Mouse (Mus musculus): ENCODE results near the gene BC052040.
A peak's percentile ranks its signal among the peaks of the same experiment; 100 is the strongest.

The BC052040 gene

DNA sequence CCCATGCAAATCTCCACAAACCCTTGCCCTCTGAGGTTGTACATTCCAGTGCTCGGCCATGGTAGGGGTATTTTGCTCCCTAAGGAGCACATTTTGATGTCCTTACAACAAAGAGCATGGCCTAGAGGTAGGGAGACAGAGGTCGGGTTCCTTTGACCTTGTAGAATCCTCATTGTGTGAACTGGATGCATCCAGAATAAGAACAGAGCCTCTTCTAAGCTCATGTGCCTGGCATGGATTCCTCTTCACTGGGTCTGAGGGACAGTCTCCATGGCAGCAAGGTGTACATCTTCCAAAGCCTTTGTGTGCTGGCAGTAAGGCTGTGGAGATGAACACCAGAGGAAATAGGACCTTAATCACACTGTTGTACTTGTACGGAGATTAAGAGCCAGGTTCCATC lies 112.3 kb downstream of the BC052040 start:
- TF ChIP-seq NANOG (IDR thresholded peaks at IDR 0.05; ENCODE audit: borderline replicate concordance, low read length): no peak
- TF ChIP-seq CTCF (conservative IDR thresholded peaks at IDR 0.05; ENCODE audit: low read length): no peak
- TF ChIP-seq POU5F1 (IDR thresholded peaks at IDR 0.05; ENCODE audit: borderline replicate concordance, low read length): no peak
- Histone ChIP-seq H3K36me3 (ENCODE audit: insufficient read depth, low read length) (peaks cover 43% of the 10 kb centered on the region), H3K9me3 (ENCODE audit: low read length) (no peaks in the 10 kb centered on the region), H3K4me1 (replicated peaks; ENCODE audit: low read depth, low read length) (peaks cover 7% of the 10 kb centered on the region; the same call in 1 of the 2 replicates), H3K27me3 (ENCODE audit: insufficient read depth, low read length) (no peaks in the 10 kb centered on the region), H3K4me3 (replicated peaks; ENCODE audit: low read length) (no peak overlapping the region)

DNA sequence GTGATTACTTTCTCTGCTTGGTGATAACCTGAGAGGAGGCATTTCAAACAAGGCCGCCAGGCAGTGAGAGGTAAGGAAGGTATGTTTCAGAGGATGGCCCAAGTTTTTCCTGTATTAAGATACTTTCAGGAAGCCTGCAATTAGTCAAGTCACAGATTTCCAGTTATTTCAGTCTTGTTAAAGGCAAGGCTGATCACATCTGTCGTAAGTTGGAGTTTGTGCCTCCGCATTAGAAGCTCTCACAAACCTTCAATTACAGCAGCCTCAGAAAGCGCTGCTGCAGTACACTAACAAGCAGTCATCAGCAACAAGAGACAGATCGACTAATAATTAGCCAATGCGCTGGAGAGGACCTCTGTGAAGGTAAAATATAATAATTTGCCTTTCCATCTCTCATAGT lies 112.9 kb downstream of the BC052040 start:
- no peaks in the 10 kb centered on the region for H3K27me3 ChIP-seq (ENCODE audit: insufficient read depth, low read length)
- H3K9me3 ChIP-seq (ENCODE audit: low read length): no peaks in the 10 kb centered on the region
- H3K4me3 ChIP-seq (replicated peaks; ENCODE audit: low read length): no peak overlapping the region
- H3K36me3 ChIP-seq (ENCODE audit: insufficient read depth, low read length): peaks cover 37% of the 10 kb centered on the region
- peaks cover 7% of the 10 kb centered on the region; the same call in 1 of the 2 replicates for H3K4me1 ChIP-seq (replicated peaks; ENCODE audit: low read depth, low read length)
- TF ChIP-seq POU5F1 (IDR thresholded peaks at IDR 0.05; ENCODE audit: borderline replicate concordance, low read length) (no peak), NANOG (IDR thresholded peaks at IDR 0.05; ENCODE audit: borderline replicate concordance, low read length) (no peak), CTCF (conservative IDR thresholded peaks at IDR 0.05; ENCODE audit: low read length) (no peak)

DNA sequence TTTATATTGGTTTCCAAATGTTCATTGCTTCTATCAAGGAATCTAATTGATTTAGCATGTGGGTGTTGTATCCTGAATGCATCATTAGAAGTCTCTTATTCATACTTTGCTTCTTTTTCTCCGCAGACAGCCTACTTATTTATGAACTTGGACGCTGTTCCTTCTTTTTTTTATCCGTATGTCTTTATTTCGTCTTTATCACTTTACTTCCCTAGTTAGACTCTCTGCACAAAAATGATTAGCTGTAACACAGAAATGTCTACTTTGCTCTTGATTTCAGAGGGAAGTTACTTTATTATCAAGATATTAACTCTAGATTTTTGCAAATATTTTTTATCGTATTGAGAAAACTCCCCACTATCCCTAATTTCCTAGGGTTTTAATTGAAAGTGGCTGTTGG lies 117.5 kb downstream of the BC052040 start:
- TF ChIP-seq POU5F1 (IDR thresholded peaks at IDR 0.05; ENCODE audit: borderline replicate concordance, low read length): no peak
- TF ChIP-seq CTCF (conservative IDR thresholded peaks at IDR 0.05; ENCODE audit: low read length): no peak
- TF ChIP-seq NANOG (IDR thresholded peaks at IDR 0.05; ENCODE audit: borderline replicate concordance, low read length): no peak
- H3K9me3 ChIP-seq (ENCODE audit: low read length): no peaks in the 10 kb centered on the region
- peaks cover 23% of the 10 kb centered on the region for H3K36me3 ChIP-seq (ENCODE audit: insufficient read depth, low read length)
- no peak overlapping the region for H3K4me3 ChIP-seq (replicated peaks; ENCODE audit: low read length)
- peaks cover 11% of the 10 kb centered on the region for H3K4me1 ChIP-seq (replicated peaks; ENCODE audit: low read depth, low read length)
- no peaks in the 10 kb centered on the region for H3K27me3 ChIP-seq (ENCODE audit: insufficient read depth, low read length)

DNA sequence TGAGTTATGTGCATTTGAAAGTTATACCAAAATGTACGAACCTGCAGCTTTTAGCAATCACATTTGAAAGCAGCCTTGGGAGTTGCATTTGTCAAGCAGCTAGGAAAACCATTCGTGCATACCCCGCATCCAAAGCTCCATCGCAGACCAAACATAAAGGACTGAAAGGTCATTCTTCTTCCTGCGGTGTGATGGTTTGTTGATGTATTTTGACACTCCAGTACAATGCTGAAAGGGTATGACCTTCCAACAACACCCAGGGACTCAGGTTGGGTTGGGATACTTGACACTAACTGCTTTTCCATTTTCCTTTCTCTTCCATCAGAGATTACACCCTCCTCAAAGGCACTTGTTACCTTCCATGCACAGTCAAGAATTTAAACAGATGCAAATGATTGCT lies 121.1 kb downstream of the BC052040 start:
- Histone ChIP-seq H3K4me1 (replicated peaks; ENCODE audit: low read depth, low read length) (peaks cover 18% of the 10 kb centered on the region), H3K9me3 (ENCODE audit: low read length) (no peaks in the 10 kb centered on the region), H3K4me3 (replicated peaks; ENCODE audit: low read length) (no peak overlapping the region), H3K36me3 (ENCODE audit: insufficient read depth, low read length) (peaks cover 24% of the 10 kb centered on the region), H3K27me3 (ENCODE audit: insufficient read depth, low read length) (no peaks in the 10 kb centered on the region)
- TF ChIP-seq CTCF (conservative IDR thresholded peaks at IDR 0.05; ENCODE audit: low read length): no peak
- TF ChIP-seq POU5F1 (IDR thresholded peaks at IDR 0.05; ENCODE audit: borderline replicate concordance, low read length): no peak
- TF ChIP-seq NANOG (IDR thresholded peaks at IDR 0.05; ENCODE audit: borderline replicate concordance, low read length): peak; percentile 83

DNA sequence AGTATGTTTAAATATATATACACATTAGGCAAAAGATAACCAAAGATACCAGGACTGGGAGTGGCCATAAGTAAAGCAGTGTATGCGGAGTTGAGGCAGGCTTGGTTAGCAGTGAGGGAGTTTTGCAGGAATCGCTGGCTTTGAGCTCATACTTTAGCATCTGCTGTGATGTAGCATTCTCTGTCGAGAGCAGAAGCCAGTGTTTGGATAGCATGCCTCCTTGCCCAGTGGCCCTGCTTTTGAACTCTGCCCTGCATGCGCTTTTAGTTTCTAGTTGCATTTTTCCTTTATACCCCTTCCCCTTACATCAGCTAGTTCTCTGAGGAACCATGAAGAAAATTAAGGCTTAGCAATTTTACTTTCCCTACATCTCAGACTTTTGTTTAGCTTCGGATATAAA lies 136.0 kb downstream of the BC052040 start:
- H3K36me3 ChIP-seq (ENCODE audit: insufficient read depth, low read length): peaks cover 43% of the 10 kb centered on the region
- peaks cover 37% of the 10 kb centered on the region for H3K9me3 ChIP-seq (ENCODE audit: low read length)
- no peaks in the 10 kb centered on the region for H3K27me3 ChIP-seq (ENCODE audit: insufficient read depth, low read length)
- peaks cover 31% of the 10 kb centered on the region for H3K4me1 ChIP-seq (replicated peaks; ENCODE audit: low read depth, low read length)
- no peak overlapping the region for H3K4me3 ChIP-seq (replicated peaks; ENCODE audit: low read length)
- TF ChIP-seq CTCF (conservative IDR thresholded peaks at IDR 0.05; ENCODE audit: low read length): no peak
- TF ChIP-seq NANOG (IDR thresholded peaks at IDR 0.05; ENCODE audit: borderline replicate concordance, low read length): no peak
- TF ChIP-seq POU5F1 (IDR thresholded peaks at IDR 0.05; ENCODE audit: borderline replicate concordance, low read length): no peak

DNA sequence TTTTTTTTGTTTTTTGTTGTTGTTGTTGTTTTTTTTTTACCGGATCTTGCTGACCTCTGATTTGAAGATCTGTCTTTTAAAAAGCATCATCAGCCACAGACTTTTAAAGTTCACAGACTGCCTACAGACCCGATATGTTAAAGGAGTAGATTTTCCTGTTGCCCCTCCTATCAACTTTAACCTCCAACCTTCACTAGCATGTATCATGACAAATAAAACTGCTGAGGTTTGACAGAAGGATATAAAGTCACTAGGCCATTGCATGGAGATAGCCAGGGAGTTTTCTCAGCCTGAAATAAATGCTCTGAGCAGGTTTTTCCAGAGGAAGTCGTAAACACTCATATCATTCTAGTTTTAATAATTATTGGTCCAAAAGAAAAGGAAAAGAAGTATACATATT lies 136.5 kb downstream of the BC052040 start:
- TF ChIP-seq NANOG (IDR thresholded peaks at IDR 0.05; ENCODE audit: borderline replicate concordance, low read length) (no peak), CTCF (conservative IDR thresholded peaks at IDR 0.05; ENCODE audit: low read length) (no peak), POU5F1 (IDR thresholded peaks at IDR 0.05; ENCODE audit: borderline replicate concordance, low read length) (no peak)
- H3K9me3 ChIP-seq (ENCODE audit: low read length): peaks cover 37% of the 10 kb centered on the region
- no peaks in the 10 kb centered on the region for H3K27me3 ChIP-seq (ENCODE audit: insufficient read depth, low read length)
- peaks cover 35% of the 10 kb centered on the region for H3K4me1 ChIP-seq (replicated peaks; ENCODE audit: low read depth, low read length)
- H3K36me3 ChIP-seq (ENCODE audit: insufficient read depth, low read length): peaks cover 43% of the 10 kb centered on the region
- H3K4me3 ChIP-seq (replicated peaks; ENCODE audit: low read length): no peak overlapping the region

DNA sequence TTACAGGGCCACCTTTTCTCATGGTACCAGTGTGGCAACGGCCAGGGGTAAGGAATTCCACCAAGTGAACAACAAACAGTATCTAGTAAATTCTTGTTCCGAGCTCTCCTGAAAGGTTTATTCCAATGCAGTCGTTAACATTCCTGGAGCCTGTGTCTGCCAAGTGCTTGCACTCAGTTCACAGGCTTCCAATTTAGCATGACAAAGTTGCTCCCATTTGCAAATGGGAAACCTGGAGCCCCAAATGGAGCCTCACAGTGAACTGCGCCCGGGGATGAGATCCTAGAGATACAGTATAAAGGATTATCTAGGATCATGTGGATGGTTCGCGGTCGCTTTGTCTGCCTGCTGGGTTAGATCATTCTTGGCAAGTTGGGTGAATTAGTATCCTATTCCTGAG lies 141.9 kb downstream of the BC052040 start:
- H3K4me3 ChIP-seq (replicated peaks; ENCODE audit: low read length): no peak overlapping the region
- H3K9me3 ChIP-seq (ENCODE audit: low read length): peaks cover 36% of the 10 kb centered on the region
- peaks cover 43% of the 10 kb centered on the region for H3K4me1 ChIP-seq (replicated peaks; ENCODE audit: low read depth, low read length)
- peaks cover 46% of the 10 kb centered on the region for H3K36me3 ChIP-seq (ENCODE audit: insufficient read depth, low read length)
- no peaks in the 10 kb centered on the region for H3K27me3 ChIP-seq (ENCODE audit: insufficient read depth, low read length)
- peak; percentile 84 for TF ChIP-seq NANOG (IDR thresholded peaks at IDR 0.05; ENCODE audit: borderline replicate concordance, low read length)
- TF ChIP-seq POU5F1 (IDR thresholded peaks at IDR 0.05; ENCODE audit: borderline replicate concordance, low read length): peak; percentile 83
- TF ChIP-seq CTCF (conservative IDR thresholded peaks at IDR 0.05; ENCODE audit: low read length): no peak

DNA sequence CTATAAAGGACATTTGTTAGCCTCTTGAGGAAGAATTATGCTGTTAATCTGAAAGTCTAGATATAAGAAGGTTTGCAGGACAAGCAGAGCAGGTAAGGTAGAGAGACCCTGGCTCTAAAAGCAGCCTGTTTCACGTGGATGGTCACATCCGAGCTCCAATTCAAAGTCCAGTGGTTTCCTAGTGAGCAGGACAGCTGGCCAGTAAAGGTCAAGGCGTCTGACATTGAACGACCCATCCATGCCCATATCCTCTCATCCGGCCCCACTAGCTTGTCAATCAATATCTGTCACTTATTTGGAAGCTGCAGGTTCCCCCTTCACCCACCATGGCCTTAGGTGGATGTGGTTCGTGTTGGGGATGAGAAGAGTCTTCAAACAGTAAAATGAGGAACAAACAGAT lies 142.7 kb downstream of the BC052040 start:
- peak overlapping the region; percentile 7; the same call in 1 of the 2 replicates for H3K4me3 ChIP-seq (replicated peaks; ENCODE audit: low read length)
- TF ChIP-seq CTCF (conservative IDR thresholded peaks at IDR 0.05; ENCODE audit: low read length) (no peak), NANOG (IDR thresholded peaks at IDR 0.05; ENCODE audit: borderline replicate concordance, low read length) (no peak), POU5F1 (IDR thresholded peaks at IDR 0.05; ENCODE audit: borderline replicate concordance, low read length) (no peak)
- H3K27me3 ChIP-seq (ENCODE audit: insufficient read depth, low read length): no peaks in the 10 kb centered on the region
- H3K4me1 ChIP-seq (replicated peaks; ENCODE audit: low read depth, low read length): peaks cover 43% of the 10 kb centered on the region
- H3K9me3 ChIP-seq (ENCODE audit: low read length): peaks cover 29% of the 10 kb centered on the region
- H3K36me3 ChIP-seq (ENCODE audit: insufficient read depth, low read length): peaks cover 42% of the 10 kb centered on the region

DNA sequence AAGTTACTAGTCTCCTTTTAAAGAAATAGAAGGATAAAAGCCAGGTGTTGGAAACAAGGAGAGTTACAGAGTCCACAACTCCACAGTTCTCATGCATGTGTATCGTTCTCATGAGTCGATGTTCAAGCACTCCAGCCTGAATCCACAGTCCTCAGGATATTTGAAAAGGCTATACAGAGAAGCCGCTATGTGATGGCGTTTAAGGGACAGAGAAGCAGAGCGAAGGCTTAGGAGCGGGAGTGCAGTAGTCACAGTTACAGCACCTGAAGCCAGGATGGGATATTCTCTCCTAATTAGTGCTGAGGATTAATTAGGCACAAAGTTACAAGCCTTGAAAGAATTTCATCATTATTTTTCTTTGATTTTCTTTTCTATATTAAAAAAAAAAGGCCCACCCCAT lies 143.2 kb downstream of the BC052040 start:
- TF ChIP-seq CTCF (conservative IDR thresholded peaks at IDR 0.05; ENCODE audit: low read length) (no peak), NANOG (IDR thresholded peaks at IDR 0.05; ENCODE audit: borderline replicate concordance, low read length) (no peak), POU5F1 (IDR thresholded peaks at IDR 0.05; ENCODE audit: borderline replicate concordance, low read length) (no peak)
- Histone ChIP-seq H3K4me1 (replicated peaks; ENCODE audit: low read depth, low read length) (peaks cover 43% of the 10 kb centered on the region), H3K27me3 (ENCODE audit: insufficient read depth, low read length) (no peaks in the 10 kb centered on the region), H3K9me3 (ENCODE audit: low read length) (peaks cover 24% of the 10 kb centered on the region), H3K4me3 (replicated peaks; ENCODE audit: low read length) (peak overlapping the region; percentile 7; the same call in 1 of the 2 replicates), H3K36me3 (ENCODE audit: insufficient read depth, low read length) (peaks cover 37% of the 10 kb centered on the region)
